Mouse (Mus musculus) MEL (cell line): Measurements from ENCODE around the gene Ppef2. TPM values are rescaled to one million over a fixed set of nuclear protein-coding genes. Genes with fewer than 3 reads are reported as not detected.
A peak's percentile ranks its signal among the peaks of the same experiment; 100 is the strongest.

Experiments used
- DNase-seq: peaks from one replicate; pipeline ENCODE4 v3.0.0; 2011; ENCODE audit warnings: low read depth, low spot score
- H3K27ac ChIP-seq: 2 replicates; pipeline ENCODE4 v1.5.1; 2012; ENCODE audit warnings: low read depth, mild to moderate bottlenecking, control low read depth, low read length, moderate library complexity; ENCODE audit not compliant: control insufficient read depth
- H3K27me3 ChIP-seq, 2 experiments: fragments of 150-350 bp in 1 of 2; sonication (generic) in 1 of 2; 2 replicates each; pipeline ENCODE4 v1.6.1; 2012; ENCODE audit warnings: low read length in 2 of 2, mild to moderate bottlenecking in 2 of 2, improper control_type of control experiment in 1 of 2, moderate library complexity in 1 of 2; ENCODE audit not compliant: insufficient read depth in 2 of 2, control insufficient read depth in 1 of 2
- H3K36me3 ChIP-seq, 2 experiments: 2 replicates each; pipeline ENCODE4 v1.6.1; 2012 to 2014; ENCODE audit warnings: low read length in 2 of 2, improper control_type of control experiment in 1 of 2, inconsistent platforms in 1 of 2, mild to moderate bottlenecking in 1 of 2; ENCODE audit not compliant: insufficient read depth in 2 of 2, control insufficient read depth in 1 of 2
- H3K4me1 ChIP-seq, 2 experiments: fragments of 150-350 bp in 1 of 2; sonication (generic) in 1 of 2; 2 replicates each; pipeline ENCODE4 v1.6.1; 2012; ENCODE audit warnings: low read length in 2 of 2, improper control_type of control experiment in 1 of 2, mild to moderate bottlenecking in 1 of 2; ENCODE audit not compliant: insufficient read depth in 2 of 2, control insufficient read depth in 1 of 2
- H3K4me3 ChIP-seq, 2 experiments: fragments of 150-350 bp in 1 of 2; sonication (generic) in 1 of 2; 2 replicates each; pipeline ENCODE4 v1.5.1; 2012; ENCODE audit warnings: low read depth in 2 of 2, low read length in 2 of 2, mild to moderate bottlenecking in 2 of 2, moderate library complexity in 2 of 2, control low read depth in 1 of 2, improper control_type of control experiment in 1 of 2; ENCODE audit not compliant: control insufficient read depth in 1 of 2, insufficient read depth in 1 of 2
- H3K79me2 ChIP-seq: 2 replicates; pipeline ENCODE4 v1.6.1; 2012; ENCODE audit warnings: mild to moderate bottlenecking, low read length, moderate library complexity; ENCODE audit not compliant: control insufficient read depth, poor library complexity, insufficient read depth
- H3K9ac ChIP-seq: 2 replicates; pipeline ENCODE4 v1.6.1; 2012; ENCODE audit warnings: low read depth, mild to moderate bottlenecking, control low read depth, low read length, moderate library complexity; ENCODE audit not compliant: control insufficient read depth, poor library complexity, severe bottlenecking
- H3K9me3 ChIP-seq: fragments of 150-350 bp; sonication (generic); replicated peaks from 2 replicates; pipeline ENCODE4 v1.6.1; 2012; ENCODE audit warnings: mild to moderate bottlenecking, low read length, improper control_type of control experiment, moderate library complexity; ENCODE audit not compliant: insufficient read depth
- CHD2 ChIP-seq: IDR thresholded peaks from 2 replicates; pipeline ENCODE4 v1.6.1; 2011; ENCODE audit warnings: low read length, improper control_type of control experiment
- CTCF ChIP-seq, 3 experiments: IDR thresholded peaks in 2 of 3; conservative IDR thresholded peaks in 1 of 3; 2 replicates each; pipeline ENCODE4 v1.5.1; 2011 to 2012; ENCODE audit warnings: low read length in 3 of 3, low read depth in 2 of 3, mild to moderate bottlenecking in 2 of 3, improper control_type of control experiment in 1 of 3, inconsistent platforms in 1 of 3, mixed read lengths in 1 of 3, moderate library complexity in 1 of 3; ENCODE audit not compliant: control insufficient read depth in 1 of 3, insufficient read depth in 1 of 3, poor library complexity in 1 of 3, severe bottlenecking in 1 of 3
- E2F4 ChIP-seq: IDR thresholded peaks from 2 replicates; pipeline ENCODE4 v1.6.1; 2011; ENCODE audit warnings: low read depth, low read length, improper control_type of control experiment, borderline replicate concordance
- ELF1 ChIP-seq: IDR thresholded peaks from 2 replicates; pipeline ENCODE4 v1.6.1; 2014; ENCODE audit warnings: low read depth, mild to moderate bottlenecking, inconsistent platforms, low read length, improper control_type of control experiment, moderate library complexity
- EP300 ChIP-seq, 2 experiments: IDR thresholded peaks; 2 replicates each; pipeline ENCODE4 v1.6.1; 2011; ENCODE audit warnings: improper control_type of control experiment in 2 of 2, low read length in 2 of 2, low read depth in 1 of 2, mild to moderate bottlenecking in 1 of 2
- ETS1 ChIP-seq: IDR thresholded peaks from 2 replicates; pipeline ENCODE4 v1.6.1; 2012; ENCODE audit warnings: low read depth, mild to moderate bottlenecking, inconsistent platforms, low read length, improper control_type of control experiment, moderate library complexity
- GABPA ChIP-seq: IDR thresholded peaks from 2 replicates; pipeline ENCODE4 v1.6.1; 2012; ENCODE audit warnings: low read depth, mild to moderate bottlenecking, inconsistent platforms, low read length, improper control_type of control experiment, moderate library complexity
- GATA1 ChIP-seq: IDR thresholded peaks from 2 replicates; pipeline ENCODE4 v1.6.1; 2011; ENCODE audit warnings: low read depth, low read length, improper control_type of control experiment
- HCFC1 ChIP-seq: IDR thresholded peaks from 2 replicates; pipeline ENCODE4 v1.6.1; 2012; ENCODE audit warnings: low read depth, mild to moderate bottlenecking, inconsistent platforms, low read length, improper control_type of control experiment, moderate library complexity
- MAX ChIP-seq: IDR thresholded peaks from 2 replicates; pipeline ENCODE4 v1.6.1; 2011; ENCODE audit warnings: low read length, improper control_type of control experiment
- MAZ ChIP-seq: IDR thresholded peaks from 2 replicates; pipeline ENCODE4 v1.6.1; 2012; ENCODE audit warnings: low read depth, mild to moderate bottlenecking, inconsistent platforms, low read length, improper control_type of control experiment
- MXI1 ChIP-seq: IDR thresholded peaks from 2 replicates; pipeline ENCODE4 v1.6.1; 2011; ENCODE audit warnings: mild to moderate bottlenecking, low read depth, low read length, improper control_type of control experiment
- MYB ChIP-seq: IDR thresholded peaks from 2 replicates; pipeline ENCODE4 v1.6.1; 2011; ENCODE audit warnings: mild to moderate bottlenecking, low read depth, low read length, improper control_type of control experiment
- MYC ChIP-seq: IDR thresholded peaks from 2 replicates; pipeline ENCODE4 v1.6.1; 2011; ENCODE audit warnings: low read depth, mild to moderate bottlenecking, low read length, improper control_type of control experiment, moderate library complexity
- NRF1 ChIP-seq: IDR thresholded peaks from 2 replicates; pipeline ENCODE4 v1.6.1; 2014; ENCODE audit warnings: low read depth, mild to moderate bottlenecking, inconsistent platforms, low read length, improper control_type of control experiment, moderate library complexity; ENCODE audit not compliant: poor library complexity, insufficient read depth, severe bottlenecking
- POLR2A ChIP-seq, 2 experiments: IDR thresholded peaks; 2 replicates each; pipeline ENCODE4 v1.6.1; 2011 to 2012; ENCODE audit warnings: low read length in 2 of 2, mild to moderate bottlenecking in 2 of 2, control low read depth in 1 of 2, improper control_type of control experiment in 1 of 2, low read depth in 1 of 2, moderate library complexity in 1 of 2; ENCODE audit not compliant: control insufficient read depth in 1 of 2, insufficient read depth in 1 of 2, poor library complexity in 1 of 2
- POLR2AphosphoS2 ChIP-seq: IDR thresholded peaks from 2 replicates; pipeline ENCODE4 v1.6.1; 2011; ENCODE audit warnings: low read length, improper control_type of control experiment
- RAD21 ChIP-seq: IDR thresholded peaks from 2 replicates; pipeline ENCODE4 v1.6.1; 2011; ENCODE audit warnings: mild to moderate bottlenecking, low read depth, low read length, improper control_type of control experiment
- RCOR1 ChIP-seq: IDR thresholded peaks from 2 replicates; pipeline ENCODE4 v1.6.1; 2012; ENCODE audit warnings: low read depth, mild to moderate bottlenecking, inconsistent platforms, low read length, improper control_type of control experiment
- SMC3 ChIP-seq: IDR thresholded peaks from 2 replicates; pipeline ENCODE4 v1.6.1; 2011; ENCODE audit warnings: low read depth, low read length, improper control_type of control experiment
- TAL1 ChIP-seq: IDR thresholded peaks from 2 replicates; pipeline ENCODE4 v1.6.1; 2012; ENCODE audit warnings: mild to moderate bottlenecking, inconsistent platforms, low read length, moderate library complexity, mixed read lengths
- TBP ChIP-seq: IDR thresholded peaks from 2 replicates; pipeline ENCODE4 v1.8.0; 2011; ENCODE audit warnings: low read depth, low read length, improper control_type of control experiment
- TCF12 ChIP-seq: IDR thresholded peaks from 2 replicates; pipeline ENCODE4 v1.6.1; 2014; ENCODE audit warnings: low read depth, mild to moderate bottlenecking, inconsistent platforms, low read length, improper control_type of control experiment, moderate library complexity
- UBTF ChIP-seq: IDR thresholded peaks from 2 replicates; pipeline ENCODE4 v1.6.1; 2012; ENCODE audit warnings: low read depth, mild to moderate bottlenecking, inconsistent platforms, low read length, improper control_type of control experiment, moderate library complexity, borderline replicate concordance; ENCODE audit not compliant: insufficient read depth
- USF2 ChIP-seq, 2 experiments: IDR thresholded peaks; 2 replicates each; pipeline ENCODE4 v1.6.1; 2011 to 2012; ENCODE audit warnings: improper control_type of control experiment in 2 of 2, low read length in 2 of 2, borderline replicate concordance in 1 of 2, inconsistent platforms in 1 of 2, low read depth in 1 of 2, mild to moderate bottlenecking in 1 of 2; ENCODE audit not compliant: insufficient read depth in 1 of 2
- ZMIZ1 ChIP-seq: IDR thresholded peaks from 2 replicates; pipeline ENCODE4 v1.6.1; 2012; ENCODE audit warnings: low read depth, mild to moderate bottlenecking, inconsistent platforms, low read length, improper control_type of control experiment, moderate library complexity
- ZNF384 ChIP-seq: IDR thresholded peaks from 2 replicates; pipeline ENCODE4 v1.6.1; 2012; ENCODE audit warnings: low read depth, mild to moderate bottlenecking, inconsistent platforms, low read length, improper control_type of control experiment
- polyA plus RNA-seq, 2 experiments: library from polyadenylated mRNA; stranded (reverse) in 1 of 2; unstranded in 1 of 2; fragments of >175 nt in 1 of 2; fragments of >200 nt in 1 of 2; gene quantifications; 2 replicates each; pipeline versions ENCODE4 v1.2.1 to v1.2.4; 2012; ENCODE audit warnings: low replicate concordance in 2 of 2, low read depth in 1 of 2; ENCODE audit not compliant: insufficient read length in 2 of 2, insufficient read depth in 1 of 2, missing spikeins in 1 of 2
- total RNA-seq: library from RNA; depleted of rRNA; stranded (reverse); fragments of 300-350 nt; gene quantifications from 2 replicates; pipeline ENCODE4 v1.2.3, GENCODE M21; 2012

Gene Ppef2
- total and polyA plus RNA-seq, 3 experiments: 0.04 to 0.08 TPM; not detected in 1

- TF ChIP-seq USF2 (IDR thresholded peaks at IDR 0.05; ENCODE audit: borderline replicate concordance in 1 of 2, insufficient read depth in 1 of 2, low read depth in 1 of 2, low read length in 2 of 2): no peak
- TF ChIP-seq UBTF: no peak
- no peak; the same call in 1 of the 2 replicates for TF ChIP-seq MAX
- peak; percentile 76 for TF ChIP-seq RCOR1
- peak; percentile 64; the same call in 1 of the 2 replicates for TF ChIP-seq MXI1
- TF ChIP-seq CHD2: no peak
- no peak for TF ChIP-seq SMC3
- no peak for TF ChIP-seq ELF1
- peak; percentile 67 for TF ChIP-seq TCF12
- TF ChIP-seq ZMIZ1: no peak
- TF ChIP-seq, all 39 proteins: peak for 16
Measured at GRCm38 (mm10) chr5:92283107-92283506, 27.0 kb upstream of the Ppef2 start (continued).

GRCm38 (mm10) chr5:92282571-92282970, 26.5 kb upstream of the Ppef2 start:
- Histone ChIP-seq H3K79me2 (no peaks in the 10 kb centered on the region; the same call in 1 of the 2 replicates), H3K27me3 (no peaks in the 10 kb centered on the region), H3K9ac (no peak overlapping the region), H3K4me1 (peaks cover 23 to 24% of the 10 kb centered on the region in 2 experiments), H3K36me3 (peaks cover 7 to 28% of the 10 kb centered on the region in 2 experiments), H3K9me3 (no peaks in the 10 kb centered on the region), H3K27ac (peak overlapping the region; percentile 85), H3K4me3 (no peak overlapping the region)
- TF ChIP-seq ZMIZ1 (no peak), TBP (0 out of 2 replicates have a peak, but pooled peaks have one; percentile 43)
- peak; percentile 27 for DNase-seq

- no peak overlapping the region for H3K27ac ChIP-seq
- H3K79me2 ChIP-seq: no peaks in the 10 kb centered on the region; the same call in 1 of the 2 replicates
- no peaks in the 10 kb centered on the region for H3K27me3 ChIP-seq
- H3K4me1 ChIP-seq: peaks cover 20 to 23% of the 10 kb centered on the region in 2 experiments
- H3K9me3 ChIP-seq: no peaks in the 10 kb centered on the region
- H3K4me3 ChIP-seq: peak overlapping the region in 1 of 2 experiments; percentile 24; a peak in 1 of 4 replicates
- H3K36me3 ChIP-seq: peaks cover 0 to 28% of the 10 kb centered on the region in 2 experiments; a peak in 2 of 4 replicates
- no peak overlapping the region for H3K9ac ChIP-seq
- peak; percentile 91 for DNase-seq
- TF ChIP-seq NRF1 (peak; percentile 59; the same call in 1 of the 2 replicates), TCF12 (0 out of 2 replicates have a peak, but pooled peaks have one; percentile 30), ZNF384 (no peak), HCFC1 (peak; percentile 18; the same call in 1 of the 2 replicates), RCOR1 (peak; percentile 80), RAD21 (no peak), MXI1 (0 out of 2 replicates have a peak, but pooled peaks have one; percentile 34), EP300 (IDR thresholded peaks at IDR 0.05; ENCODE audit: low read depth in 1 of 2, low read length in 2 of 2) (peak; percentile 64 to 72), GABPA (no peak), TAL1 (0 out of 2 replicates have a peak, but pooled peaks have one; percentile 8), GATA1 (peak; percentile 61), MAZ (peak; percentile 94), MYB (no peak), USF2 (IDR thresholded peaks at IDR 0.05; ENCODE audit: borderline replicate concordance in 1 of 2, insufficient read depth in 1 of 2, low read depth in 1 of 2, low read length in 2 of 2) (no peak), ETS1 (peak; percentile 64), TBP (no peak), UBTF (no peak), MYC (peak; percentile 77; the same call in 1 of the 2 replicates), POLR2A (IDR thresholded peaks at IDR 0.05; ENCODE audit: control insufficient read depth in 1 of 2, insufficient read depth in 1 of 2, low read depth in 1 of 2, low read length in 2 of 2, poor library complexity in 1 of 2) (no peak), E2F4 (0 out of 2 replicates have a peak, but pooled peaks have one; percentile 36), CTCF (IDR thresholded peaks at IDR 0.05 in 2 of 3, conservative IDR thresholded peaks at IDR 0.05 in 1 of 3; ENCODE audit: control insufficient read depth in 1 of 3, insufficient read depth in 1 of 3, low read depth in 2 of 3, low read length in 3 of 3, poor library complexity in 1 of 3, severe bottlenecking in 1 of 3) (no peak), POLR2AphosphoS2 (no peak), SMC3 (no peak)
Measured at GRCm38 (mm10) chr5:92278942-92279537, 23.0 kb upstream of the Ppef2 start.
